Mouse (Mus musculus): ENCODE data around the gene Morc1. TPM values are rescaled to one million over a fixed set of nuclear protein-coding genes. Genes with fewer than 3 reads are reported as not detected.
A peak's percentile ranks its signal among the peaks of the same experiment; 100 is the strongest.

Gene Morc1
- polyA plus RNA-seq, 1 experiment, result not detected

DNA sequence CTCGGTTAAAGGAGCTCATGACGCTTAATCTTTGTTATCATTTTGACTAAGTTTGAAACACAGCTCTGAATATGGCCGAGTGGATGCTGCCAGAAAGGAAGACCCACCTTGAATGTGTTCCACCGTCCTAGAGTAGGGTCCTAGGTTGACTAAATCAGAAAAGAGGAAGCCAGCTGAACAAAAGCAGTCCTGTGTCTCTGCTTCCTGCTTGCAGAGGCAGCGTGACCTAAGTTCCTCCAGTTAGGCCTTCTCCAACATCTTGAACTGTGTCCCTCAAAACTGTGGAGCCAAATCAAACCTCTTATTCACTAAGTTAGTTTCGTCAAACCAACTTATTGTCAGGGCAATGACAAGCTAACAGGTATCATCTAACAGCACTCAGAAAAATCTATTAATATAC lies 201.3 kb downstream of the Morc1 start:
- Histone ChIP-seq H3K4me2 (ENCODE audit: low read depth) (no peak overlapping the region), H3K79me2 (ENCODE audit: control insufficient read depth, insufficient read depth) (no peaks in the 10 kb centered on the region), H3K27me3 (ENCODE audit: control insufficient read depth, insufficient read depth, insufficient read length) (no peaks in the 10 kb centered on the region), H3K4me3 (no peak overlapping the region), H3ac (ENCODE audit: control insufficient read depth, insufficient read length) (no peak overlapping the region), H3K36me3 (ENCODE audit: control insufficient read depth, insufficient read depth) (no peaks in the 10 kb centered on the region)
- no peak for TF ChIP-seq MAX (IDR thresholded peaks at IDR 0.05; ENCODE audit: low read depth)
- TF ChIP-seq USF1 (IDR thresholded peaks at IDR 0.05; ENCODE audit: low read depth), result no peak
- no peak for TF ChIP-seq TCF3 (IDR thresholded peaks at IDR 0.05; ENCODE audit: insufficient read length, low read depth)
- no peak for TF ChIP-seq TCF12 (IDR thresholded peaks at IDR 0.05; ENCODE audit: insufficient read depth, poor library complexity, severe bottlenecking)
- no peak for TF ChIP-seq MYOD1 (IDR thresholded peaks at IDR 0.05; ENCODE audit: control insufficient read depth in 1 of 3, insufficient read length in 2 of 3, low read depth in 2 of 3)
- no peak for TF ChIP-seq REST (IDR thresholded peaks at IDR 0.05; ENCODE audit: insufficient read depth, insufficient read length)
- no peak for TF ChIP-seq E2F4 (IDR thresholded peaks at IDR 0.05; ENCODE audit: insufficient read depth)
- no peak for TF ChIP-seq POLR2A (IDR thresholded peaks at IDR 0.05; ENCODE audit: insufficient read length, low read depth)
- no peak for TF ChIP-seq SRF (IDR thresholded peaks at IDR 0.05; ENCODE audit: control insufficient read depth, insufficient read length, low read depth)
- TF ChIP-seq POLR2AphosphoS2 (IDR thresholded peaks at IDR 0.05; ENCODE audit: insufficient read length, low read depth), result no peak
- no peak for TF ChIP-seq MYOG (IDR thresholded peaks at IDR 0.05; ENCODE audit: control insufficient read depth in 1 of 3, insufficient read depth in 1 of 3, insufficient read length in 2 of 3, low read depth in 2 of 3)
- no peak for TF ChIP-seq CEBPB (IDR thresholded peaks at IDR 0.05; ENCODE audit: insufficient read depth, poor library complexity, severe bottlenecking)

DNA sequence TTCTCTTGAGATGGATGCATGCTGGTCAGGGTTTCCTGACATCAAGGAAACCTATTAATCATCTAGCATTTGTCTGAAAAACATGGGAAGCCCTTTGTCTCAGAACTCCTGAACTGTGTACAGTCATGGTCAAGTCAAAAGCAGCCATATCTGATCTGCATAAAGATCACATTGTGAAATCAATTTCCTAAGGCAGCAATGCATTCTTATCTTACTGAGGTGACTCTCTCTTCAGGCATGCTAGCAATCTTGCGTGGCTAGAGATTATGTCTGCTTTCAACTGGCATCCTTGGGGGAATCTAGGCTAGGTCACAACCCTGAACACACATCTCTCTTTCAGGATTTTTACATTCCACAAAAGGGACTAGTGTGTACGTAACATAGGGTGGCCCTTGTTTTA lies 215.2 kb downstream of the Morc1 start:
- Histone ChIP-seq H3ac (ENCODE audit: control insufficient read depth, insufficient read length) (no peak overlapping the region), H3K4me3 (no peak overlapping the region), H3K79me2 (ENCODE audit: control insufficient read depth, insufficient read depth) (no peaks in the 10 kb centered on the region), H3K27me3 (ENCODE audit: control insufficient read depth, insufficient read depth, insufficient read length) (no peaks in the 10 kb centered on the region), H3K36me3 (ENCODE audit: control insufficient read depth, insufficient read depth) (no peaks in the 10 kb centered on the region), H3K4me2 (ENCODE audit: low read depth) (no peak overlapping the region)
- TF ChIP-seq MYOG (IDR thresholded peaks at IDR 0.05; ENCODE audit: control insufficient read depth in 1 of 3, insufficient read depth in 1 of 3, insufficient read length in 2 of 3, low read depth in 2 of 3) (no peak), MYOD1 (IDR thresholded peaks at IDR 0.05; ENCODE audit: control insufficient read depth in 1 of 3, insufficient read length in 2 of 3, low read depth in 2 of 3) (no peak), POLR2A (IDR thresholded peaks at IDR 0.05; ENCODE audit: insufficient read length, low read depth) (no peak), TCF12 (IDR thresholded peaks at IDR 0.05; ENCODE audit: insufficient read depth, poor library complexity, severe bottlenecking) (no peak), REST (IDR thresholded peaks at IDR 0.05; ENCODE audit: insufficient read depth, insufficient read length) (no peak), E2F4 (IDR thresholded peaks at IDR 0.05; ENCODE audit: insufficient read depth) (no peak), CEBPB (IDR thresholded peaks at IDR 0.05; ENCODE audit: insufficient read depth, poor library complexity, severe bottlenecking) (no peak), SRF (IDR thresholded peaks at IDR 0.05; ENCODE audit: control insufficient read depth, insufficient read length, low read depth) (no peak), USF1 (IDR thresholded peaks at IDR 0.05; ENCODE audit: low read depth) (no peak), MAX (IDR thresholded peaks at IDR 0.05; ENCODE audit: low read depth) (no peak), TCF3 (IDR thresholded peaks at IDR 0.05; ENCODE audit: insufficient read length, low read depth) (no peak), POLR2AphosphoS2 (IDR thresholded peaks at IDR 0.05; ENCODE audit: insufficient read length, low read depth) (no peak)

DNA sequence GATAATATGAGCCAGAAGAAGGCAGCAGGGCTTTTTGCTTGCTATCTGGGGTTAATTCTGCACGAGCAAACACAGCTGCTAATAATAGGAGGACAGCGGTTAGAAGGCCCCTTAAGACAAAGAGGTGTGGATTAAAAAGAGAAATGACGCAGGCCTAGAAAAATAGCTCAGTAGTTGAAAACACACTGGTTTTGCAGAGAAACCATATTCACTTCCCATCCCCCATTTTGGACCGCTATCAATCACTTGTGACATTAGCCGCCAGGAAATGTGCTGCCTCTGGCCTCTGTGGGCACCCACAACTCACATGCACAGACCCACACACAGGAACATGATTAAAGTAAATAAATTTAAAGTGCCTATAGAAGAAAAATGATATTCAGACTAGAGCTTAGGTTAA lies 240.7 kb downstream of the Morc1 start:
- no peaks in the 10 kb centered on the region for H3K27me3 ChIP-seq (ENCODE audit: control insufficient read depth, insufficient read depth, insufficient read length)
- no peak overlapping the region for H3ac ChIP-seq (ENCODE audit: control insufficient read depth, insufficient read length)
- H3K4me2 ChIP-seq (ENCODE audit: low read depth), result no peak overlapping the region
- no peak for TF ChIP-seq MYOD1 (IDR thresholded peaks at IDR 0.05; ENCODE audit: control insufficient read depth in 1 of 3, insufficient read length in 2 of 3, low read depth in 2 of 3)
- H3K79me2 ChIP-seq (ENCODE audit: control insufficient read depth, insufficient read depth), result no peaks in the 10 kb centered on the region
- no peak overlapping the region for H3K4me3 ChIP-seq
- no peaks in the 10 kb centered on the region for H3K36me3 ChIP-seq (ENCODE audit: control insufficient read depth, insufficient read depth)

DNA sequence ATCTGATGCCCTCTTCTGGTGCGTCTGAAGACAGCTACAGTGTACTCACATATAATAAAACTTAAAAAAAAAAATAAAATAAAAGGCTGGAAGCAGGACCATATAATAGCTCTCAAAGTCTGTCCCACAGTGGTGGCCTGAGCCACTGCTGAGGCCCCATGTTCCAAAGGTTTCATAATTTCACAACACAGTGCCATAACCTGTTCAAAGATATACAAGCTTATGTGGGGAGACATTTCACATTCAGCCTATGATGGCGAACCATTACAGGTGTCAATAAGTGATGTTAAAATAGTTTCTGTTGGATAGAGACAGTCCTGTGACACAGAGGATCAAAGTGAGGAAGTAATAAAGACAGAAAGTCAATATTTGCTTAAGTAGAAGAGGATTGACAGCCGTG lies 241.6 kb downstream of the Morc1 start:
- Histone ChIP-seq H3K36me3 (ENCODE audit: control insufficient read depth, insufficient read depth) (no peaks in the 10 kb centered on the region), H3K79me2 (ENCODE audit: control insufficient read depth, insufficient read depth) (no peaks in the 10 kb centered on the region), H3K4me2 (ENCODE audit: low read depth) (no peak overlapping the region), H3K4me3 (no peak overlapping the region), H3ac (ENCODE audit: control insufficient read depth, insufficient read length) (no peak overlapping the region), H3K27me3 (ENCODE audit: control insufficient read depth, insufficient read depth, insufficient read length) (no peaks in the 10 kb centered on the region)
- TF ChIP-seq REST (IDR thresholded peaks at IDR 0.05; ENCODE audit: insufficient read depth, insufficient read length) (no peak), POLR2A (IDR thresholded peaks at IDR 0.05; ENCODE audit: insufficient read length, low read depth) (no peak)

DNA sequence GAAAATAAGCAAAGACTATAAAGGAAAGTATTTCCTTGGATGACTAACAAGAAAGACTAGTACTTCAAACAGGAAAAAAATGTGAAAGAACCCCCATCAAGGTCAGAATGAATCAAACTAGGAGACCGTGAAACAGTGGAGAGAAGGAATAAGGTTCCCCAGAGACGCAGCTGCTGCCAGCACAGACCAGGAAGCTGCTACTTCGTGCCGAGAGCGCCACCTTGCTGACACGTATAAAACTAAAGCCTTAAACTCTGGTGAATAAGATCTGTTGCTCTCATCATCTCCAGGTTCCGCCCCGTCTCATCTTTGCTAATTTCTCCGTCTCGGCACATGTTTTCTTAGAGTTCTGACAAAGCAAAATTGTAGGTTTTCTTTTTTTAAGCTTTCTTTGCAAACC lies 244.6 kb downstream of the Morc1 start:
- Histone ChIP-seq H3ac (ENCODE audit: control insufficient read depth, insufficient read length) (no peak overlapping the region), H3K4me3 (no peak overlapping the region), H3K79me2 (ENCODE audit: control insufficient read depth, insufficient read depth) (no peaks in the 10 kb centered on the region), H3K27me3 (ENCODE audit: control insufficient read depth, insufficient read depth, insufficient read length) (no peaks in the 10 kb centered on the region), H3K36me3 (ENCODE audit: control insufficient read depth, insufficient read depth) (no peaks in the 10 kb centered on the region), H3K4me2 (ENCODE audit: low read depth) (peak overlapping the region; percentile 48)
- TF ChIP-seq CEBPB (IDR thresholded peaks at IDR 0.05; ENCODE audit: insufficient read depth, poor library complexity, severe bottlenecking) (no peak), MYOG (IDR thresholded peaks at IDR 0.05; ENCODE audit: control insufficient read depth in 1 of 3, insufficient read depth in 1 of 3, insufficient read length in 2 of 3, low read depth in 2 of 3) (peak in 1 of 3 experiments; percentile 33), MAX (IDR thresholded peaks at IDR 0.05; ENCODE audit: low read depth) (no peak), USF1 (IDR thresholded peaks at IDR 0.05; ENCODE audit: low read depth) (no peak), SRF (IDR thresholded peaks at IDR 0.05; ENCODE audit: control insufficient read depth, insufficient read length, low read depth) (no peak), MYOD1 (IDR thresholded peaks at IDR 0.05; ENCODE audit: control insufficient read depth in 1 of 3, insufficient read length in 2 of 3, low read depth in 2 of 3) (no peak), POLR2AphosphoS2 (IDR thresholded peaks at IDR 0.05; ENCODE audit: insufficient read length, low read depth) (no peak)
